Comparison of ENCODE assay signal across 9 mouse cellular contexts in genomic region chr3:67557200-67557651, GRCm38 (mm10). TPM values are rescaled to one million over a fixed set of nuclear protein-coding genes. Genes with fewer than 3 reads are reported as not detected.
DNase-seq lines count a peak whose midpoint lies in the region; ATAC-seq and TF ChIP-seq lines count a peak whose summit lies in the region.
"Had no signal": no experiment of that assay in that cellular context is flagged by ENCODE, and none has a peak within 500 bp of the region (broad histone marks: within the 10 kb centered on the region; RNA-seq: fewer than 3 reads in every experiment).

No protein-coding gene starts in this region.

- 55% methylated on average over 14 of the region's 14 CpGs for WGBS in heart, embryonic 13.5 days
- WGBS in liver, postnatal 0 days (ENCODE audit: insufficient replicate concordance), result 34% methylated on average over 14 of the region's 14 CpGs
- 16% methylated on average over 14 of the region's 14 CpGs for WGBS in neural tube, embryonic 13.5 days

- TF ChIP-seq EP300 in liver, postnatal 0 days (IDR thresholded peaks at IDR 0.05; ENCODE audit: low read depth), result no peak

- no peaks in the 10 kb centered on the region for H3K9me3 ChIP-seq in heart, embryonic 13.5 days
- H3K9me3 ChIP-seq in liver, postnatal 0 days (ENCODE audit: low read length), result no peaks in the 10 kb centered on the region
- H3K9me3 ChIP-seq in neural tube, embryonic 13.5 days, result no peaks in the 10 kb centered on the region

- H3K27me3 ChIP-seq in heart, embryonic 13.5 days (replicated peaks), result no peaks in the 10 kb centered on the region
- no peaks in the 10 kb centered on the region for H3K27me3 ChIP-seq in liver, postnatal 0 days (ENCODE audit: insufficient read depth, low read length)
- H3K27me3 ChIP-seq in neural tube, embryonic 13.5 days, result no peaks in the 10 kb centered on the region

- no peak for TF ChIP-seq CTCF in liver, postnatal 0 days (IDR thresholded peaks at IDR 0.05; ENCODE audit: low read depth)

- no peak overlapping the region for H3K27ac ChIP-seq in heart, embryonic 13.5 days (replicated peaks)
- peak overlapping the region; percentile 73 for H3K27ac ChIP-seq in liver, postnatal 0 days (ENCODE audit: low read depth)
- peak overlapping the region; percentile 70 for H3K27ac ChIP-seq in neural tube, embryonic 13.5 days (replicated peaks)
- H3K27ac ChIP-seq: heart, adult 2 months had no signal

- no peaks in the 10 kb centered on the region for H3K36me3 ChIP-seq in heart, embryonic 13.5 days
- no peaks in the 10 kb centered on the region for H3K36me3 ChIP-seq in liver, postnatal 0 days (replicated peaks; ENCODE audit: insufficient read depth, low read length)
- no peaks in the 10 kb centered on the region for H3K36me3 ChIP-seq in neural tube, embryonic 13.5 days

- no peak overlapping the region for H3K4me3 ChIP-seq in heart, embryonic 13.5 days
- H3K4me3 ChIP-seq in liver, postnatal 0 days (ENCODE audit: low read depth, low read length), result 0 out of 2 replicates have a peak overlapping the region, but pooled peaks have one; percentile 11
- H3K4me3 ChIP-seq in neural tube, embryonic 13.5 days, result peak overlapping the region; percentile 23
- H3K4me3 ChIP-seq: heart, adult 2 months had no signal

- peak overlapping the region; percentile 31 for H3K4me2 ChIP-seq in heart, embryonic 13.5 days
- peak overlapping the region; percentile 35 for H3K4me2 ChIP-seq in liver, postnatal 0 days (ENCODE audit: low read depth, low read length)
- peak overlapping the region; percentile 50 for H3K4me2 ChIP-seq in neural tube, embryonic 13.5 days

- no peak overlapping the region for H3K9ac ChIP-seq in heart, embryonic 13.5 days
- H3K9ac ChIP-seq in liver, postnatal 0 days (replicated peaks), result no peak overlapping the region
- H3K9ac ChIP-seq in neural tube, embryonic 13.5 days, result peak overlapping the region; percentile 43

- no peak for DNase-seq in heart, adult 8-10 months (ENCODE audit: low spot score)
- DNase-seq in liver, postnatal 0 days, result peak; percentile 40
- DNase-seq in thymus, postnatal 14 days, result no peak
- no peak for DNase-seq in adrenal gland, adult 18-20 months (ENCODE audit: low spot score in 2 of 2)
- DNase-seq in urinary bladder, postnatal 4 days (ENCODE audit: low spot score in 2 of 2), result no peak

- no peaks in the 10 kb centered on the region for H3K4me1 ChIP-seq in heart, embryonic 13.5 days
- peaks cover 4% of the 10 kb centered on the region; the same call in 1 of the 2 replicates for H3K4me1 ChIP-seq in liver, postnatal 0 days (ENCODE audit: insufficient read depth)
- peaks cover 16% of the 10 kb centered on the region for H3K4me1 ChIP-seq in neural tube, embryonic 13.5 days (replicated peaks)

- ATAC-seq in heart, embryonic 13.5 days (ENCODE audit: extremely low read depth, insufficient number of reproducible peaks, low FRiP score, low TSS enrichment), result no peak
- peak; percentile 95 to 96 for ATAC-seq in hematopoietic stem cell, adult 5-6 weeks (replicated peaks in 1 of 2; ENCODE audit: insufficient read depth in 1 of 2, low FRiP score in 2 of 2, low TSS enrichment in 1 of 2, low read depth in 1 of 2, poor library complexity in 2 of 2, severe bottlenecking in 2 of 2)
- ATAC-seq in liver, postnatal 0 days, result peak; percentile 70
- ATAC-seq in neural tube, embryonic 13.5 days (ENCODE audit: low read depth), result peak; percentile 82

RNA-seq across cellular contexts. Expression of gene Mfsd1, which starts 25.3 kb away (rescaled TPM):
- 39.5 and 40.3 TPM in 2 replicates for polyA plus RNA-seq in heart, embryonic 13.5 days (2015; fragmentation: Nextera tagmentation; extraction: Ambion mirVana)
- total RNA-seq in heart, adult 8-10 months (2022), result 10 to 100 TPM; 21.8 to 30.5 (median 26.6) TPM
- 113 and 120 TPM in 2 replicates for total RNA-seq in hematopoietic stem cell, adult 5-6 weeks (2017)
- polyA plus RNA-seq in liver, postnatal 0 days (2015; fragmentation: Nextera tagmentation; extraction: Ambion mirVana), result 25.2 and 29.6 TPM in 2 replicates
- polyA plus RNA-seq in neural tube, embryonic 13.5 days (2015; fragmentation: Nextera tagmentation; extraction: Ambion mirVana), result 43.8 and 47.0 TPM in 2 replicates
- total RNA-seq in adrenal gland, adult 18-20 months (2021), result 10 to 100 TPM; 55.5 to 66.2 TPM

RNA-seq across cellular contexts. Expression of gene Rarres1, which starts 41.9 kb away (rescaled TPM):
- polyA plus RNA-seq in heart, embryonic 13.5 days (2015; fragmentation: Nextera tagmentation; extraction: Ambion mirVana), result 1.0 and 1.1 TPM in 2 replicates
- 1 to 10 TPM in 2 of 4 experiments, under 1 TPM in 2; 0.46 to 1.4 (median 0.90) TPM for total RNA-seq in heart, adult 8-10 months (2022)
- not detected in 2 replicates for total RNA-seq in hematopoietic stem cell, adult 5-6 weeks (2017)
- polyA plus RNA-seq in liver, postnatal 0 days (2015; fragmentation: Nextera tagmentation; extraction: Ambion mirVana), result 11.0 and 12.7 TPM in 2 replicates
- polyA plus RNA-seq in neural tube, embryonic 13.5 days (2015; fragmentation: Nextera tagmentation; extraction: Ambion mirVana), result 1.5 and 3.7 TPM in 2 replicates
- under 1 TPM; 0.23 to 0.83 TPM for total RNA-seq in adrenal gland, adult 18-20 months (2021)
